Mouse (Mus musculus): ENCODE results near the gene Them4. TPM values are rescaled to one million over a fixed set of nuclear protein-coding genes. Genes with fewer than 3 reads are reported as not detected.

The Them4 gene
- polyA plus RNA-seq, 1 experiment from 2014 or later, result 10.2 TPM

GRCm38 (mm10) chr3:94374636-94375035 lies 64.7 kb downstream of the Them4 start:
- no peaks in the 10 kb centered on the region for H3K36me3 ChIP-seq (ENCODE audit: control insufficient read depth, insufficient read depth, low read length)
- H3K27ac ChIP-seq (replicated peaks), result no peak overlapping the region
- no peak overlapping the region for H3K4me2 ChIP-seq (replicated peaks; ENCODE audit: low read depth)
- no peaks in the 10 kb centered on the region for H3K9me3 ChIP-seq (ENCODE audit: control insufficient read depth, low read length)
- no peaks in the 10 kb centered on the region for H3K27me3 ChIP-seq (ENCODE audit: control insufficient read depth, insufficient read depth, low read length)
- no peak for TF ChIP-seq CTCF (IDR thresholded peaks at IDR 0.05; ENCODE audit: low read depth)
- TF ChIP-seq EP300 (optimal IDR thresholded peaks at IDR 0.05), result no peak
- H3K4me1 ChIP-seq (replicated peaks; ENCODE audit: control insufficient read depth, insufficient read depth), result no peaks in the 10 kb centered on the region
- no peak overlapping the region for H3K9ac ChIP-seq (ENCODE audit: low read length)
- ATAC-seq (ENCODE audit: low FRiP score, low TSS enrichment), result no peak
- no peak overlapping the region for H3K4me3 ChIP-seq (ENCODE audit: low read depth, low read length)
- no peak for DNase-seq (ENCODE audit: low spot score)

- H3K4me2 ChIP-seq (replicated peaks; ENCODE audit: low read depth), result no peak overlapping the region
- no peak for TF ChIP-seq EP300 (optimal IDR thresholded peaks at IDR 0.05)
- TF ChIP-seq CTCF (IDR thresholded peaks at IDR 0.05; ENCODE audit: low read depth), result no peak
- ATAC-seq (ENCODE audit: low FRiP score, low TSS enrichment) (no peak), DNase-seq (ENCODE audit: low spot score) (no peak)
- H3K36me3 ChIP-seq (ENCODE audit: control insufficient read depth, insufficient read depth, low read length), result no peaks in the 10 kb centered on the region
- H3K27me3 ChIP-seq (ENCODE audit: control insufficient read depth, insufficient read depth, low read length), result no peaks in the 10 kb centered on the region
- H3K4me3 ChIP-seq (ENCODE audit: low read depth, low read length), result no peak overlapping the region
- H3K9ac ChIP-seq (ENCODE audit: low read length), result no peak overlapping the region
- H3K27ac ChIP-seq (replicated peaks), result no peak overlapping the region
- H3K4me1 ChIP-seq (replicated peaks; ENCODE audit: control insufficient read depth, insufficient read depth), result no peaks in the 10 kb centered on the region
- H3K9me3 ChIP-seq (ENCODE audit: control insufficient read depth, low read length), result no peaks in the 10 kb centered on the region
- WGBS, result 81% methylated on average over 2 of the region's 2 CpGs
These were observed 65.3 kb downstream of the Them4 start for GRCm38 (mm10) chr3:94375146-94375545.

- no peak for DNase-seq (ENCODE audit: low spot score)
- no peaks in the 10 kb centered on the region for H3K36me3 ChIP-seq (ENCODE audit: control insufficient read depth, insufficient read depth, low read length)
- no peaks in the 10 kb centered on the region for H3K9me3 ChIP-seq (ENCODE audit: control insufficient read depth, low read length)
- WGBS, result 58% methylated on average over 5 of the region's 5 CpGs
- no peaks in the 10 kb centered on the region for H3K27me3 ChIP-seq (ENCODE audit: control insufficient read depth, insufficient read depth, low read length)
- no peak for TF ChIP-seq CTCF (IDR thresholded peaks at IDR 0.05; ENCODE audit: low read depth)
- H3K4me3 ChIP-seq (ENCODE audit: low read depth, low read length), result no peak overlapping the region
- H3K27ac ChIP-seq (replicated peaks), result no peak overlapping the region
- no peak overlapping the region for H3K4me2 ChIP-seq (replicated peaks; ENCODE audit: low read depth)
- H3K4me1 ChIP-seq (replicated peaks; ENCODE audit: control insufficient read depth, insufficient read depth), result no peaks in the 10 kb centered on the region
- no peak for ATAC-seq (ENCODE audit: low FRiP score, low TSS enrichment)
- no peak overlapping the region for H3K9ac ChIP-seq (ENCODE audit: low read length)
These were observed 66.0 kb downstream of the Them4 start for GRCm38 (mm10) chr3:94375861-94376260.

DNA sequence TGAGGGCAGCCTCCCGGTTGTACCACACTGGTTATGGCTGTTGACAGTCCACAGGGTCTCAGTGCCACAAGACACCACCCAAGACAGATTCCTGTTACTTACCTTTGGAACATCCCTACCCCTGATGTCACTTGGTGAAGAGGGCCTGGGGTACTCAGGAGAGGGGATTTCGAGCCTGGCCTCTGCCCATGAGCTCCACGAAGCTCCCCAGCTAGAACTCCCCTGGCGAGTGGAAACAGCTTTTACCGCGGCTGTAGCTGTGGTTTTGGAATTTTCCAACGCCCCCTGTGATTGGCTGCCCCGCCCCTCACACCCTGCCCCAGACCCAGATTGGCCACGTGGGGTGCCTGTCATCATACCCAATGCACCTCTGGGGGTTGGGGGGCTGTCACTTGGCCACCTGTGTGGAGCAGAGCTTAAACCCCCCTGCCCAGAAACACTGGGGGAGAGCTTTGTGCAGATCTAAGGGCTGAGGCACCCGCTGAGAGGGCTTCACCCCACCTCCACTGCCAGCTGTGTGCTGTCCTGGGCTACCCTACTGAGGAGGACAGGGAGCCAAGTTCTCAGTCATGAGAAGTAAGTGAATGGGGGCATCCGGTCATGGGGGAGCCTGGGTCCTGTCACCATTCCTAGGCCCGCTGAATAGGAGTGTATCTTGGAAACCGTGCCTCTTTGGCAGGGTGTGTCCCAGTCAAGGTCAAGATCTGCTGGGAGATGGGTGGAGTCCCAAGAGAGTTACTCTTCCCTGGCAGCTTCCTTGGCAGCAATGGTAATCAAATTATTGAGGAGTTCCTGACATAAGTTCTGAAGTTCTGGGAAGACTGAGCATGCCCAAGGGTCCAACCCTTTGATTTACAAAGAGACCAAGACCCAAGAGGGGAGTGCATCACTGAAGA lies 67.4 kb downstream of the Them4 start:
- Histone ChIP-seq H3K27ac (replicated peaks) (no peak overlapping the region), H3K9ac (ENCODE audit: low read length) (no peak overlapping the region), H3K27me3 (ENCODE audit: control insufficient read depth, insufficient read depth, low read length) (no peaks in the 10 kb centered on the region), H3K36me3 (ENCODE audit: control insufficient read depth, insufficient read depth, low read length) (no peaks in the 10 kb centered on the region), H3K4me1 (replicated peaks; ENCODE audit: control insufficient read depth, insufficient read depth) (no peaks in the 10 kb centered on the region), H3K4me2 (replicated peaks; ENCODE audit: low read depth) (no peak overlapping the region), H3K9me3 (ENCODE audit: control insufficient read depth, low read length) (no peaks in the 10 kb centered on the region), H3K4me3 (ENCODE audit: low read depth, low read length) (no peak overlapping the region)
- ATAC-seq (ENCODE audit: low FRiP score, low TSS enrichment) (no peak), DNase-seq (ENCODE audit: low spot score) (no peak)
- 21% methylated on average over 13 of the region's 13 CpGs for WGBS
- TF ChIP-seq CTCF (IDR thresholded peaks at IDR 0.05; ENCODE audit: low read depth), result no peak
- no peak for TF ChIP-seq EP300 (optimal IDR thresholded peaks at IDR 0.05)

DNA sequence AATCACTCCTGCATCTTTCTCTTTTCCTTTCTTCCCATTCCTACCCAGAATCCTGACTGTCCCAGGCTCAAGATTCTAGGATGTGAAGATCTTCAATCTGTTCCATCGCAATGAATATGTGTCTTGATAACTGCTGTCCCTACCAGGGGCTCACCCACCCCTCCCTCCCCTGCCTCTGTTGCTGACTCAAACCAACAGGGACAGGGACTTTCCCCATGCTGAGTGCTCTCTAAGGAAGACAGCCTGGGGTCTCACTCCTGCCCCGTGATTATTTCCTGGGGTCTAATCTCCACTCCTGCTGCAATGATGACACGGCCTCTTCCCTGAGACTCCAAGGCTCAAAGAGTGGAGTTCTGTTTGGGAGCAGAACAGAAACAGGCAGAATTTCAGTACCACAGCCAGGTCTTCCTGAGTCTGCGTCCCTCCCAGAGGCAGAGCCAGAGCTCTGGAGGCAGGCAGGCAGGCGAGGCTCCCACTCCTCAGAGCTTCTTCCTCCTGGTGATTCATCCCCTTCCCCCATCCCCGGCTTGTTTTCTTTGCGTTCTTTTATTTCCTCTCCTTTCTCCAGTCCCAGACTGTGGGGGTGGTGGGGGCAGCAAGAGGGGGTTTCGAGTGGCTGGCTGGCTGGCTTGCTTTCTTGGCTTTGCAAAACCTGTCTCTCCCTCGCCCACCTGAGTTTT lies 70.1 kb downstream of the Them4 start:
- no peak overlapping the region for H3K9ac ChIP-seq (ENCODE audit: low read length)
- H3K27me3 ChIP-seq (ENCODE audit: control insufficient read depth, insufficient read depth, low read length), result no peaks in the 10 kb centered on the region
- no peaks in the 10 kb centered on the region for H3K36me3 ChIP-seq (ENCODE audit: control insufficient read depth, insufficient read depth, low read length)
- DNase-seq (ENCODE audit: low spot score) (no peak), ATAC-seq (ENCODE audit: low FRiP score, low TSS enrichment) (no peak)
- no peak overlapping the region for H3K4me3 ChIP-seq (ENCODE audit: low read depth, low read length)
- no peaks in the 10 kb centered on the region for H3K9me3 ChIP-seq (ENCODE audit: control insufficient read depth, low read length)
- H3K4me2 ChIP-seq (replicated peaks; ENCODE audit: low read depth), result no peak overlapping the region
- H3K27ac ChIP-seq (replicated peaks), result no peak overlapping the region
- 21% methylated on average over 9 of the region's 9 CpGs for WGBS
- no peaks in the 10 kb centered on the region for H3K4me1 ChIP-seq (replicated peaks; ENCODE audit: control insufficient read depth, insufficient read depth)
- no peak for TF ChIP-seq EP300 (optimal IDR thresholded peaks at IDR 0.05)
- TF ChIP-seq CTCF (IDR thresholded peaks at IDR 0.05; ENCODE audit: low read depth), result no peak

Other genes with a start within 250 kb of the Them4 start
- gene Gm10697, start 237.4 kb upstream of the Them4 start, polyA plus RNA-seq (2015; fragmentation: Nextera tagmentation; extraction: Ambion mirVana), result not detected in 2 replicates
- not detected in 2 replicates for gene Gm10696, start 131.9 kb upstream of the Them4 start, polyA plus RNA-seq (2015; fragmentation: Nextera tagmentation; extraction: Ambion mirVana)
- gene Gm5286, start 113.4 kb upstream of the Them4 start, polyA plus RNA-seq (2015; fragmentation: Nextera tagmentation; extraction: Ambion mirVana), result 0.06 TPM in 1 of 2 replicates, not detected in the other
- gene Gm4778, start 46.1 kb upstream of the Them4 start, polyA plus RNA-seq (2015; fragmentation: Nextera tagmentation; extraction: Ambion mirVana), result not detected in 2 replicates
- 126 and 146 TPM in 2 replicates for gene Them5, start 32.0 kb downstream of the Them4 start, polyA plus RNA-seq (2015; fragmentation: Nextera tagmentation; extraction: Ambion mirVana)
- 0.82 and 1.5 TPM in 2 replicates for gene C2cd4d, start 52.3 kb downstream of the Them4 start, polyA plus RNA-seq (2015; fragmentation: Nextera tagmentation; extraction: Ambion mirVana)
- gene Rorc, start 62.7 kb downstream of the Them4 start, polyA plus RNA-seq (2015; fragmentation: Nextera tagmentation; extraction: Ambion mirVana), result 7.5 and 8.8 TPM in 2 replicates
- gene Lingo4, start 88.4 kb downstream of the Them4 start, polyA plus RNA-seq (2015; fragmentation: Nextera tagmentation; extraction: Ambion mirVana), result 0.42 TPM in 2 replicates
- 3.8 and 4.0 TPM in 2 replicates for gene Tdrkh, start 103.2 kb downstream of the Them4 start, polyA plus RNA-seq (2015; fragmentation: Nextera tagmentation; extraction: Ambion mirVana)
- 47.6 and 50.7 TPM in 2 replicates for gene Mrpl9, start 133.2 kb downstream of the Them4 start, polyA plus RNA-seq (2015; fragmentation: Nextera tagmentation; extraction: Ambion mirVana)
- gene Oaz3, start 133.8 kb downstream of the Them4 start, polyA plus RNA-seq (2015; fragmentation: Nextera tagmentation; extraction: Ambion mirVana), result 0.21 and 0.28 TPM in 2 replicates
- gene Celf3, start 168.2 kb downstream of the Them4 start, polyA plus RNA-seq (2015; fragmentation: Nextera tagmentation; extraction: Ambion mirVana), result 11.0 and 11.6 TPM in 2 replicates
- 3.2 and 3.5 TPM in 2 replicates for gene Riiad1, start 170.3 kb downstream of the Them4 start, polyA plus RNA-seq (2015; fragmentation: Nextera tagmentation; extraction: Ambion mirVana)